Mouse (Mus musculus) urinary bladder, postnatal 14 days (tissue): ENCODE data around the gene Ttc32.
"Not testable (repeated sequence)": the region's sequence is repeated elsewhere in the genome, so short reads cannot be mapped to it uniquely, and the experiment has no call there.

ENCODE experiments used
- DNase-seq: peaks from one replicate; pipeline ENCODE4 v3.0.0; 2021; ENCODE audit warnings: low spot score

The Ttc32 gene

GRCm38 (mm10) chr12:9029888-9030723 is at the start of gene Ttc32:
Ttc32 (plus strand) TSS chr12:9029997.
- DNase-seq, result peak; percentile 95

DNA sequence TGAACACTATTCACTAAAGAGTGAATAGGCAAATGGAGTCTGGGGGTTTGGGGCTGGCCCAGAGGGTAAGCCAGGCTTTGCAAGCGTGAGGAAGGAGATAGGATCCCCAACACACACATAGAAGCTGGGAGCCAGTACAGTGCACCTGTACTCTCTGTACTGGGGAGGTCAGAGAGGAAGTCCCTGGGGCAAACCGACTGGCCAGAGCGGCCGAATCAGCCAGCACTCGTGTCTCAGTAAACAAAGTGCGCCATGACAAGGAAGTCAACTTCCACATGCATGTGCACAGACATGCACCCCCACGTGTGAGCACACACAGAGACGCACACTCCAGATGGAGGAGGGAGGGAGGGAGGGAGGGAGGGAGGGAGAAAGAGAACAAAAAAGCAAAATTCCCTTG is 36.6 kb upstream of the Ttc32 start:
- DNase-seq, result no peak

GRCm38 (mm10) chr12:8998318-8998717 is 31.5 kb upstream of the Ttc32 start:
- no peak for DNase-seq

DNA sequence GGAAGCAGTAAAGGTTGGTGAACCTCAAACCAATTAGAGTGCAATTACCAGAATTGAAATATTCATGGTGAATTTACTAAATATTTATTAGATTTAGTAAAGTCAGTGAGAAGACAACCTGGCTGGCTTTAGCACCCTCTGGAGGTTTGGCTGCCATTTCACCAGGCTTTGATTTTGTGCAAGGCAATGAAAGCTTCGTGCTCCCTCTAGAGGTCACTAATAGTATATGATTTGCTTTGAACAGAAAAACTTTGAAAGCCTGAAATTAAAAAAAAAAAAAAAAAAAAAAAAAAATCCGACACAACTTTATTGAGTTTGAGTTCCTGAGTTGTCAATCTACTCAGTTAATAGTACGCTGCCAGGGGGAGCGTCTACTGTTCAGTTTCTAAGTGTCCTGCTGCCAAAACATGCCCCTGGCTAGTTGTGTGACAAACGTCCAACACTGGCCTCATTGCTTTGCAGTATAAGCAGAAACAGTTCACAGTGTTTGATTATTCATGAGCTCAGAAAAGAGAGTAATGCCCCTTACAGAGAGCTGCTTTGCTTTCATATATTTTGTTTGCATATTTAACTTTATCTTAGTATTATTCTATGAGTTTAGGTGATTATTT is 27.7 kb upstream of the Ttc32 start:
- DNase-seq, result peak; percentile 55

- DNase-seq, result no peak
Measured at GRCm38 (mm10) chr12:9007146-9007545, 22.7 kb upstream of the Ttc32 start.

- DNase-seq, result no peak
Measured at GRCm38 (mm10) chr12:9007811-9008210, 22.0 kb upstream of the Ttc32 start.

- DNase-seq, result no peak
Measured at GRCm38 (mm10) chr12:9010311-9010710, 19.5 kb upstream of the Ttc32 start.

- DNase-seq, result no peak
Measured at GRCm38 (mm10) chr12:9016376-9016775, 13.4 kb upstream of the Ttc32 start.

- DNase-seq, result no peak
Measured at GRCm38 (mm10) chr12:9020431-9020830, 9.4 kb upstream of the Ttc32 start.

DNA sequence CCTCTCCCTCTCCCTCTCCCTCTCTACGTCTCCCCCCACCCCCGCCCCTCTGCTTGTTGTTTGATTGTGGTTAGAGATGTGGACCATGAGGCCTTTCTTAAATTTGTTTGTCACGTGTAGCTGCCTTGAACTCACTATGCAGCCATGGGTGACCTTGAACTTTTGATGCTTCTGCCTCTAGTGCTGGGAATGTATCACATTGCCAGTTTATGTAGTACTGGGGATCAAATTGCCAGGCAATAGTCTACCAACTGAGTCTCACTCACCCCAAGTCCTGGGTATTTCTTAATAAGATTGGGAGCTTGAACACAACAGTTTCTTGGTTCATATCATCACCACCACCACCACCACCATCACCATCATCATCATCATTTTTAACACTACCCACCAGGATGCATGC is 8.8 kb upstream of the Ttc32 start:
- no peak for DNase-seq

DNA sequence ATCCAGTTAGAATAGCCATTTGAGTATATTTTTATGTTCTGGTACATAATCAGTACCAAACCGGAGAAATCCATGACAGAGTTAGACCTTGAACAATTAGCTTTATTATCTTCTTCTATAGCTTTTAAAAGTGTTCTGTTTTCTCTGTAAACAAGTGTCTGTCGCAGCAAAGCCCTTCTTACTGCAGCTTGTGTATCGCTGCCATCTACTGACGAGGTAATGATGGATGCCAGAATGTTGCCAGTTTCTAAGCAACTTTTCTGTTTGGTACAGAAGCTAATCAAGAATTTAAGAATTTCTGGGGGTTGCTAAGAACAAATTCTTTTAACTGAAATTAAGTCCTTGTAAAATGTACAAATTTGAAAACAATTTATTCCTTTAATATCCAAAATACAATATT is 6.8 kb upstream of the Ttc32 start:
- no peak for DNase-seq

DNA sequence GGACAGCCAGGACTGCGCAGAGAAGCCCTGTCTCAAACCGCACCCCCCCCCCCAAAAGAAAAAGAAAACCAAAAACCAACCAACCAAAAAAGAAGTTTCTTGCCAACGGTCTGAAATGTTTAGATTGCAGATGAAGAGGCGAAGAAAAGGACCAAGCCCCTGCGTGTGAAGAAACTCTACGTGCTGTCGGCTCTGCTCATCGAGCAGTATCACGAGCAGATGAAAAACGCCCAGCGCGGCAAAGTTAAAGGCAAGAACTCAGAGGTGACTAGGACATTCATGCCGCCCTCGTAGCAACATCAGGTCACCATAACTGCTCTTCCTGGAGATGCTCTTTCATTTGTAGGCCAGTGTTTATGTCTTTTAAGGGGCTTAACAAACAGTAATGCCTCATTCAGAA is 5.7 kb upstream of the Ttc32 start:
- DNase-seq, result no peak

DNA sequence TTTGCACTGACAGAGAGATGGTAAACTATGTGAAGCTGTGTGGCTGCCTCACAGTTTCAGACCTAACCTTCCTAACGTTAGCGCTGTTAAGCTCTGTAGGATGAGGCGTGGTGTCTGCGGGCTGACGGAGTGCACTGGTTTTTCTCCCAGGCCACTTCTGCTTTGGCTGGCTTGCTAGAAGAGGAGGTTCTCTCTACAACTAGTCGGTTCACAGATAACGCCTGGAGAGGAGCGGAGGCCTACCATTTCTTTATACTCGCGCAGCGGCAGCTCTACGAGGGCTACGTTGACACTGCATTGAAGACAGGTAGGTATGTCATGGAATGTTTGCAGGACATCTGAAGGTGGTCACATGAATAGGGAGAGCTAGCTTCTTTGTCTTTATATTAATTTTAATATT is 5.1 kb upstream of the Ttc32 start:
- no peak for DNase-seq

- DNase-seq, result no peak
Measured at GRCm38 (mm10) chr12:9026843-9027242, 3.0 kb upstream of the Ttc32 start.

DNA sequence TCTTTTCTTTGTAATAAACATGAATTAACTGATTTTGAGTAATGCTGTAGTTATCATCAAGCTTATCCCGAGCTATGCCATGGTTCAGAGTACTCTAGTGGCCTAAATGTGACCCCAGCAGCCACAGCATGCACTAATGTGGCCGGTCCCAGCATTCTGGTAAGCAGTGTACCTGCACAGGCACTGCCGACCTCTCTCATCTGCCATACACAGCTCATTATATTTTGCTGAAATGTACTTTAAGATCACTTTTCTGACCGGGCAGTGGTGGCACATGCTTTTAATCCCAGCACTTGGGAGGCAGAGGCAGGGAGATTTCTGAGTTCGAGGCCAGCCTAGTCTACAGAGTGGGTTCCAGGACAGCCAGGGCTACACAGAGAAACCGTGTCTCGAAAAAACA is 981 bp upstream of the Ttc32 start:
- DNase-seq, result not testable (repeated sequence)

DNA sequence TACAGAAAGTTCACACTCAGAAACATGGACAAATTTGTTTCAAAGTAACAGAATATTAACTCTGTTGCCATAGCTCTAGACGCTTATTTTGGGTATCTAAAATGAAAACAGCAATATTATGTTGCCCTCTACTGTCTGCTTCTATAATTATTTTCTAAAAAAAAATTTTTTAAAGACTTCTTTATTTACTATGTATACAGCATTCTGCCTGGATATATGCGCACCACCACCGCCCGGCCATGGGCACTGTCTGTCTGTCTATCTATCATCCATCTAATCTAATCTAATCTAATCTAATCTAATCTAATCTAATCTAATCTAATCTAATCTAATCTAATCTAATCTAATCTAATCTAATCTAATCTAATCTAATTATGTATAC is 300 bp upstream of the Ttc32 start:
- DNase-seq, result no peak

GRCm38 (mm10) chr12:9031166-9031565 is 1.4 kb downstream of the Ttc32 start:
- DNase-seq, result no peak

DNA sequence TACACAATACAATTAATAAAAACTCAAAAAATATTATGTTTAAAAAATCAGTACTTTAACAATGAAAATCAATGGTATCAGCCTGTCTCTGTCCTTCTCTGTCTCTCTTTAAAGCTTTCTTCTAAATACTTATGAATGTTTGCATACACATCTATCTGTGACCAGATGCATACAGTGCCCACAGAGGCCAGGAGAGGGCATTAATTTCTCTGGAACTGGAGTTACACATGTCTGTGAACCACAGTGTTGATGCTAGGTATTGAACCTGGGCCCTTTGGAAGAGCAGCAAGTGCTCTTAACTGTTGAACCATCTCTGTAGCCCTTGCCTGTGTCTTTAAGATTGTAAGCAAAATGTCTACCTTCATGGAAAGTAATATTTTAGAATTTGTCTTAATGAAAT is 3.3 kb downstream of the Ttc32 start:
- no peak for DNase-seq

GRCm38 (mm10) chr12:9036409-9036808 is 6.6 kb downstream of the Ttc32 start:
- no peak for DNase-seq

GRCm38 (mm10) chr12:9040177-9040576 is 10.4 kb downstream of the Ttc32 start:
- DNase-seq, result no peak

GRCm38 (mm10) chr12:9040686-9041085 is 10.9 kb downstream of the Ttc32 start:
- no peak for DNase-seq

GRCm38 (mm10) chr12:9042316-9042715 is 12.5 kb downstream of the Ttc32 start:
- no peak for DNase-seq

- DNase-seq, result no peak
Measured at GRCm38 (mm10) chr12:9042759-9043158, 13.0 kb downstream of the Ttc32 start.

DNA sequence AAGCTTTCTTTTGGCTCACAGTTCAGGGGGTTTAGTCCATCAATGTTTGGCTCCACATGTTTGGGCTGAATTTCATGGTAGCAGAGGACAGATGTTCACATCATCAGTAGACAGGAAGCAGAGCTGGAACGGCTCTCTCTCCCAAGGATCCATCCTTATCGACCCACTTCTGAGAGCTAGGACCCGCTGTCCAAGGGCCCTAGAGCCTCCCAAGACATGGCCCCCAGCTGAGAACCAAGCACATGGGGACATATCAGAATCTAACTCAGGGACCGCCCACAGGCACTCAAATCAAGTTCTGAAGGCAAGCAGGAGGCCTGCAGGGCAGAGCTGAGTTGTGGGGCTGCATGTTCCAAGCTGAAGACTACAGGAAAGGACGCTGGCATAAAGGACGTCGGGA is 14.9 kb downstream of the Ttc32 start:
- DNase-seq, result no peak
